Mouse (Mus musculus): ENCODE measurements around the gene Ccdc110.

The Ccdc110 gene

GRCm38 (mm10) chr8:45934582-45935014 is at the start of gene Ccdc110:
Gene Ccdc110 (plus strand): TSS chr8:45934619.
- peak; percentile 85 to 93 for DNase-seq (ENCODE audit: low read depth in 2 of 2, low spot score in 2 of 2)

GRCm38 (mm10) chr8:45885202-45885685 is 49.2 kb upstream of the Ccdc110 start, which contains the start of gene Pdlim3:
Gene Pdlim3 (plus strand): TSS chr8:45885461.
- DNase-seq (ENCODE audit: low read depth in 2 of 2, low spot score in 2 of 2): no peak

GRCm38 (mm10) chr8:45885775-45886174 is 48.6 kb upstream of the Ccdc110 start:
- DNase-seq (ENCODE audit: low read depth in 2 of 2, low spot score in 2 of 2): no peak

- DNase-seq (ENCODE audit: low read depth in 2 of 2, low spot score in 2 of 2): no peak
Measured at GRCm38 (mm10) chr8:45889737-45890136, 44.7 kb upstream of the Ccdc110 start.

GRCm38 (mm10) chr8:45896590-45896989 is 37.8 kb upstream of the Ccdc110 start:
- no peak for DNase-seq (ENCODE audit: low read depth in 2 of 2, low spot score in 2 of 2)

GRCm38 (mm10) chr8:45899783-45900182 is 34.6 kb upstream of the Ccdc110 start:
- DNase-seq (ENCODE audit: low read depth in 2 of 2, low spot score in 2 of 2): no peak

GRCm38 (mm10) chr8:45901626-45902025 is 32.8 kb upstream of the Ccdc110 start:
- DNase-seq (ENCODE audit: low read depth in 2 of 2, low spot score in 2 of 2): no peak

- DNase-seq (ENCODE audit: low read depth in 2 of 2, low spot score in 2 of 2): no peak
Measured at GRCm38 (mm10) chr8:45903659-45904058, 30.8 kb upstream of the Ccdc110 start.

- no peak for DNase-seq (ENCODE audit: low read depth in 2 of 2, low spot score in 2 of 2)
Measured at GRCm38 (mm10) chr8:45905591-45906250, 28.7 kb upstream of the Ccdc110 start.

- no peak for DNase-seq (ENCODE audit: low read depth in 2 of 2, low spot score in 2 of 2)
Measured at GRCm38 (mm10) chr8:45906251-45906619, 28.2 kb upstream of the Ccdc110 start.

GRCm38 (mm10) chr8:45913707-45914106 is 20.7 kb upstream of the Ccdc110 start:
- no peak for DNase-seq (ENCODE audit: low read depth in 2 of 2, low spot score in 2 of 2)

- DNase-seq (ENCODE audit: low read depth in 2 of 2, low spot score in 2 of 2): no peak
Measured at GRCm38 (mm10) chr8:45916496-45916895, 17.9 kb upstream of the Ccdc110 start.

GRCm38 (mm10) chr8:45917040-45917679 is 17.3 kb upstream of the Ccdc110 start:
- no peak for DNase-seq (ENCODE audit: low read depth in 2 of 2, low spot score in 2 of 2)

GRCm38 (mm10) chr8:45918891-45919290 is 15.5 kb upstream of the Ccdc110 start:
- DNase-seq (ENCODE audit: low read depth in 2 of 2, low spot score in 2 of 2): no peak

- no peak for DNase-seq (ENCODE audit: low read depth in 2 of 2, low spot score in 2 of 2)
Measured at GRCm38 (mm10) chr8:45920392-45920791, 14.0 kb upstream of the Ccdc110 start.

GRCm38 (mm10) chr8:45922116-45922515 is 12.3 kb upstream of the Ccdc110 start:
- DNase-seq (ENCODE audit: low read depth in 2 of 2, low spot score in 2 of 2): no peak

GRCm38 (mm10) chr8:45936986-45937385 is 2.6 kb downstream of the Ccdc110 start:
- no peak for DNase-seq (ENCODE audit: low read depth in 2 of 2, low spot score in 2 of 2)

GRCm38 (mm10) chr8:45946283-45946682 is 11.9 kb downstream of the Ccdc110 start:
- DNase-seq (ENCODE audit: low read depth in 2 of 2, low spot score in 2 of 2): no peak

- DNase-seq (ENCODE audit: low read depth in 2 of 2, low spot score in 2 of 2): no peak
Measured at GRCm38 (mm10) chr8:45950622-45951021, 16.2 kb downstream of the Ccdc110 start.

GRCm38 (mm10) chr8:45970894-45971293 is 36.5 kb downstream of the Ccdc110 start:
- DNase-seq (ENCODE audit: low read depth in 2 of 2, low spot score in 2 of 2): no peak

GRCm38 (mm10) chr8:45973988-45974505 is 39.6 kb downstream of the Ccdc110 start:
- DNase-seq (ENCODE audit: low read depth in 2 of 2, low spot score in 2 of 2): no peak

- peak; percentile 94 to 97 for DNase-seq (ENCODE audit: low read depth in 2 of 2, low spot score in 2 of 2)
Measured at GRCm38 (mm10) chr8:45975126-45975836, 40.9 kb downstream of the Ccdc110 start, which contains the start of the genes 1700029J07Rik and Ufsp2. Gene 1700029J07Rik (minus strand): TSS chr8:45975252. Gene Ufsp2 (plus strand): TSS chr8:45975528.
